Mouse (Mus musculus): ENCODE measurements around the gene Slc6a6. TPM values are rescaled to one million over a fixed set of nuclear protein-coding genes. Genes with fewer than 3 reads are reported as not detected.

Slc6a6 gene
- 60.8 and 72.4 TPM in 2 replicates for polyA plus RNA-seq (2016; fragmentation: Nextera tagmentation; extraction: Ambion mirVana)

DNA sequence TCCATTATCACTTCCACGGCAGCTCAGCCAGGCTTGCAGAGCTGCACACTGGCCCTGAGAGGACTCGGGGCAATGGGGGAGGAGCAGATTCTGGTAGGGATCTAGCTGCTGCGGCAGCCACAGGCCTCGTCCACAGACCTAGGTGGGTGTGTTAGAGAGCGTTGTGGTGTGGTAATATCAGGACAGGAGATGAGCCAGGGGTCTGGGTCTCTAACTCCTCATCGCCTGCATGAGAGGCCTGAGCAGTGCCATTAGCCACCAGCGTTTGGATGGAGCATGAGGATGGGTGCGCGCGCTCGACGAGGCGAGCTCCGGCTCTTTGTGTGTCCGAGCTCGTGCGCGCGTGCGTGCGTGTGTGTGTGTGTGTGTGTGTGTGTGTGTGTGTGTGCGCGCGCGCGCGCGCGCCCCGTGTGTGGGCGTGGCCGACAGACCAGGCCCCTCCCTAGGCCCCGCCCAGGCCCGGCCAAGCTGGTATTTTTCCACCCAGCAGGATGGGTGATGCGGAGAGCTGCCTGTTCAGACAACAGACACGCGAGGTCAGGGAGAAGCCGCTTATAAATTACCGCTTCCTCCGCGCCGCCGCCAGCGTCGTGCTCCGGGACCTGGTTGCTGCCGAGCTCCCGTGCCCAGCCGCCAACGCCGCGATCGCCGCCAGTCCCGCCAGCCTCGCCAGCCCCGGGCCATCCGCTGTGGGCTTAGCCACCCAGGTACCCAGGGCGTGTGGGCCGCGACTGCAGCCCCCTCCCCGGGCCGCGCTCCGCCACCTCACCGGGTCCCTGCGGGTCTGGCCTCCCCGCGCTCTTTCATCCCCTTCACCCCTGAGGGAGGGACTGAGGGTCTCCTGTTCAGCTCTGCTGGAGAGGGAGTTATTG lies at the start of gene Slc6a6:
Slc6a6 (plus strand) TSS at position 452 of the 872 bp plus-strand sequence.
- 1% methylated on average over 67 of the region's 69 CpGs for WGBS
- Histone ChIP-seq H3K9me3 (no peaks in the 10 kb centered on the region), H3K27me3 (replicated peaks) (no peaks in the 10 kb centered on the region), H3K4me3 (peak within 1 kb of the TSS; percentile 93), H3K4me1 (peaks cover 44% of the 10 kb centered on the region), H3K9ac (peak within 1 kb of the TSS; percentile 89), H3K36me3 (no peaks in the 10 kb centered on the region), H3K27ac (peak within 1 kb of the TSS; percentile 88), H3K4me2 (replicated peaks) (peak within 1 kb of the TSS; percentile 81)
- peak; percentile 90 for ATAC-seq (ENCODE audit: low FRiP score, low read depth)

DNA sequence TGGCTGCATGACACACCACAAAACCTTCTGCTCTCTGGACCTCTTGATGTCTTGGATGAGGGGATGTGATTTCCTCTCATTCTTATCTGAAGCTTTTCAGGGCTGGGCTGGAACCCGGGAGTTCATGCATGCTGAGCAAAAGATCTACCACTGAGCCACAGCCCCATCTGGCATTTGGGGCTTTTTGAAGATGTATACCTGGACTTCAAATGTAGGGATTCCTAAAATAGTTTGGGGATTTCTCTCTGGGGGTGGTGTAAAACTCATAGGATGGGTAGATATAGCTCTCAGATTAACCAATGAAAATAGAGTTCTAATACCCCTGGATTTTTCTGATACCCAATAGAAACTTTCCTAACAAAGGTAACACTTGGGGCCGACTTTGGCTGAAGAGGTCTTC lies 49.4 kb upstream of the Slc6a6 start:
- H3K36me3 ChIP-seq = no peaks in the 10 kb centered on the region
- no peaks in the 10 kb centered on the region for H3K4me1 ChIP-seq
- H3K27me3 ChIP-seq (replicated peaks) = no peaks in the 10 kb centered on the region
- no peak overlapping the region for H3K4me2 ChIP-seq (replicated peaks)
- H3K4me3 ChIP-seq = no peak overlapping the region
- WGBS = 78% methylated on average over 2 of the region's 2 CpGs
- H3K9ac ChIP-seq = no peak overlapping the region
- H3K27ac ChIP-seq = no peak overlapping the region
- ATAC-seq (ENCODE audit: low FRiP score, low read depth) = no peak
- H3K9me3 ChIP-seq = no peaks in the 10 kb centered on the region

DNA sequence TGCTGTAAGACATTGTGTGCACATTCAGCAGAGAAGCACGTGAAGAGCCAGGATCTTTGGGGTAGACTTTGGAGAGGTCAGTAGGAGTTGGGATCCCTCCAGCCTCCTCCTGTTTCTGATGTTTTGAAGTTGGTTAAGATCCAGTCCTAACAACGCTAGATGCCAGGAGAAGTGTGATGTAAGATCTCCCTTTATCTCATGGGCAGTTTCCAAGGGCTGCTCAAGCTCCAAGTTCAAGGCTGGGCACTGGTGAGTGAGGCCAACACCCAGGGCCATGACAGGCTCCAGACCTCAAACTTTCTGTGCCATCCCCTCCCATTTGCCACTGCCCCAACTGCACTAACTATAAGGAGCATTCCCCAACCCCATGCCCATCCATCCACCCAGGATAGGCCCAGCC lies 49.0 kb upstream of the Slc6a6 start:
- no peaks in the 10 kb centered on the region for H3K4me1 ChIP-seq
- H3K4me3 ChIP-seq = no peak overlapping the region
- ATAC-seq (ENCODE audit: low FRiP score, low read depth) = no peak
- WGBS = 89% methylated on average over 2 of the region's 2 CpGs
- H3K36me3 ChIP-seq = no peaks in the 10 kb centered on the region
- H3K27ac ChIP-seq = no peak overlapping the region
- H3K27me3 ChIP-seq (replicated peaks) = no peaks in the 10 kb centered on the region
- no peak overlapping the region for H3K9ac ChIP-seq
- H3K9me3 ChIP-seq = no peaks in the 10 kb centered on the region
- H3K4me2 ChIP-seq (replicated peaks) = no peak overlapping the region

DNA sequence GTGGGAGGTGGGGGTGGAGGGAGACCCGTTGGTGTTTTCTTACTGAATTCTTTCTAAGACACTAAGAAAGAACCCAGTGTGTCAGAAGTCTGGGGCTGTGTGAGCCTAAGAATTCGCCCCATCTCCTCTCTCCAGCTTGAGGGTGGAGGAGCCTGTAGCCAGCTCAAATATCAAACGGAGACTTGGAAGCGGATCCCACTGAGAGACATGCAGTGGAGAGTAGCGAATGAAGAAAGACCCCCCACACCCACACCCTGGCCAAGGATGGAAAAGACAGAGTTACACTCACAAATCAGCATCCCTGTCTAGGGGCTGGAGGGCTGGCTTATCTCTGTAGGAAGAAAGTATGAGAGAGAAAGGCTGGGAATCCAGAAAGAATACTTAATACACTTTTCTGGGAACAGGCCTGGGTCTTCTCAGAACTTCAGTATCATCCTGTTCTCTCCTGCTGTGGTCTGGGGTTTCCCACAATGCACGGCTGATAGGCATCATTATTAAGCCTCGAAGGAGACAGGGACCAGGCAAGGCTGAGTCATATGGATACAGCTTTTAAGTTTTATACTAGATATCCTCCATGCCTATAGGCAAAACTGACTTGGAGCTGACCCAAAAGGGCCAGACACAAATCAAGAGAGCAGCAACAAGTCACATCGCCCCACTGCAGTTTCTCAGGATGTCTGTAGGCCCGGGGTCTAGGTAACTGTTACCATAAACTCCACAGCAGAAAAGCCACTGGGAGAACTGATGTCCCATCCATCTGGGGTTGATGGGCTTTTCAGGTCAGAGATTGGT lies 45.5 kb upstream of the Slc6a6 start:
- no peak overlapping the region for H3K4me2 ChIP-seq (replicated peaks)
- H3K27ac ChIP-seq = no peak overlapping the region
- H3K36me3 ChIP-seq = no peaks in the 10 kb centered on the region
- no peak for ATAC-seq (ENCODE audit: low FRiP score, low read depth)
- WGBS = 38% methylated on average over 9 of the region's 9 CpGs
- no peaks in the 10 kb centered on the region for H3K27me3 ChIP-seq (replicated peaks)
- H3K9ac ChIP-seq = no peak overlapping the region
- H3K9me3 ChIP-seq = no peaks in the 10 kb centered on the region
- no peak overlapping the region for H3K4me3 ChIP-seq
- no peaks in the 10 kb centered on the region for H3K4me1 ChIP-seq

DNA sequence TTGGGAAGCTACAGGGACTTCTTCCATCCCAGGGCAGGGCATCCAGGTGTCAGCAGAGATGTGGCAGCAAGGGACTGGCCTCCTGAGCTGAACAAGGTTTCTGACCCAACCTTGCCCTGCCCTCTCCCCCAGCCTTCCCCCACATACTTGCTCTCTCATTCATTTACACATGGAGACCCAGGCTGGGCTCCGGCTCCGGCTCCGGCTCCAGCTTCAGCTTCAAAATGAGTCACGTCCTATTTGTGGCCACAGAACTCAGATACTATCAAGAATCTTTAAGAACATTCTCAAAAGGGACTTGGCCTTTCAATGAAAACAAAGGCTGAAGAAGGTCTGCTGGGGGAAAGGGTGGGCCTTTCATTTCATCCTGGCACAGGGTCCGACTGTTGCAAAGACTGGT lies 40.8 kb upstream of the Slc6a6 start:
- Histone ChIP-seq H3K4me1 (no peaks in the 10 kb centered on the region), H3K9ac (no peak overlapping the region), H3K27ac (no peak overlapping the region), H3K9me3 (no peaks in the 10 kb centered on the region), H3K4me3 (no peak overlapping the region), H3K4me2 (replicated peaks) (no peak overlapping the region), H3K27me3 (replicated peaks) (no peaks in the 10 kb centered on the region), H3K36me3 (no peaks in the 10 kb centered on the region)
- ATAC-seq (ENCODE audit: low FRiP score, low read depth) = no peak
- WGBS = 88% methylated on average over 5 of the region's 5 CpGs

DNA sequence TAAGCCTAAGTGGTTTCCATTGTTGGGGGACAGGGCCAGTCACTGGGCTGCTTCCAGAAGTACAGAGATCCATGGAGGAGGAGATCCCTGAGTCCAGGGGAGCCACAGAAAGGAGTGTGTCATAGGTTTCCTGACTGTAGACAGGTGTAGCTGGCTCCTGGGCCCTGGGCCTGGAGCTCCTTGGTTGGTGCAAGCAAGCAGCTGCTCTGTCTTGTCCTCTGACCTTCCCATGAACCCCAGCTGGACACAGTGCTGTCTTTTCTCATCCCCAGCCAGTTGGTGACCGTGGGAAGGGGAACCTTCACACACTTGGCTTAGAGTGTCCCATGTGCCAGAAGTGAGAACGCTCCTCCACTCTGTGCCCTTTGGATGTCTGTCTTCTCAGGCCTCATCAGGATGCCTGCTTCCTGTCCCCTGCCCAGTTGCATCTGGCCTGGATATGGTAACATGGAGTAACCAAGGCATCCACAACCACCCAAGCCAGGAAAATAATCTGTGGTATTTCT lies 40.4 kb upstream of the Slc6a6 start:
- no peak overlapping the region for H3K9ac ChIP-seq
- no peak overlapping the region for H3K4me3 ChIP-seq
- ATAC-seq (ENCODE audit: low FRiP score, low read depth) = no peak
- H3K9me3 ChIP-seq = no peaks in the 10 kb centered on the region
- H3K27ac ChIP-seq = no peak overlapping the region
- H3K4me2 ChIP-seq (replicated peaks) = no peak overlapping the region
- no peaks in the 10 kb centered on the region; the same call in 1 of the 2 replicates for H3K27me3 ChIP-seq (replicated peaks)
- H3K36me3 ChIP-seq = no peaks in the 10 kb centered on the region
- no peaks in the 10 kb centered on the region for H3K4me1 ChIP-seq
- 91% methylated on average over 2 of the region's 2 CpGs for WGBS

DNA sequence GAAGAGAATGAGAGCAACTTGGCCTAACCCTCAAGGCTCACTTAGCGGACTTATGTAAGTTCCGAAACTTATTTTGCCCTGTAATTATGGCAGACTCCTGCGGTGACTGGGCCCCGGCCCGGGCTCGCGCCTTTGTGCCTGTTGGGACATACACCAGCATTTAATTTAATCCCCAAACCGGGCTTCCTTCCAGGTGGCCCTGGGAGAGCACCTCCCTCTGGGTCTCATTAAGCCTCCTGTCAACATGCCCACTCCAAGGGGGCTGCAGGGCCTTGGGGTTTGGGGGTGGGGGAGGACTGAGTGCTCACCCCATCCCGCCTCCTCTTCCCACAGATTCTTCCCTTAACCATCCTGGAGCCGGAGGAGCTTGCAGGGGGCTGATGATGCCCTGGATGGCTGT lies 37.8 kb upstream of the Slc6a6 start:
- 77% methylated on average over 10 of the region's 10 CpGs for WGBS
- no peaks in the 10 kb centered on the region for H3K36me3 ChIP-seq
- no peaks in the 10 kb centered on the region; the same call in 1 of the 2 replicates for H3K27me3 ChIP-seq (replicated peaks)
- H3K4me3 ChIP-seq = no peak overlapping the region
- no peak overlapping the region for H3K4me2 ChIP-seq (replicated peaks)
- ATAC-seq (ENCODE audit: low FRiP score, low read depth) = no peak
- H3K9ac ChIP-seq = no peak overlapping the region
- no peaks in the 10 kb centered on the region for H3K9me3 ChIP-seq
- no peak overlapping the region for H3K27ac ChIP-seq
- no peaks in the 10 kb centered on the region for H3K4me1 ChIP-seq

DNA sequence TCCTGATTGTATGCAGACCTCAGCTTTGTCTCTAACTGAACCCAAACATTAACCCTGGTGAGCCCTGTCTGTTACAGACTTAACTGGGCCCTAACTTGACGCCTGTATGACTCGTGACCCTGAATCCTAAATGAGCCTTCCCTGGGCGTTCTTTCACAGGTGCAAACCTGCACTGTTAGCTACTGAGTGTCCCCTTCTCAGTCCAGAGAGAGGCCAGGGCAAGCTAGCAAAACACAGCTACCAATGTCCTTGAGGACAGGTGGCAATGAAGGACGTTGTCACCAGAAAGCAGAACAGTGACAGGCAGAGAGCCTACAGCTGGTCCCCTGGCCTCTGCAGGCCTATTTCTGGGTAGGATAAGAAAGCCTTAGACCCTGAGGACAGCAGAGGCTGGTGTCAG lies 37.0 kb upstream of the Slc6a6 start:
- Histone ChIP-seq H3K4me3 (no peak overlapping the region), H3K36me3 (no peaks in the 10 kb centered on the region), H3K4me1 (no peaks in the 10 kb centered on the region), H3K9ac (no peak overlapping the region), H3K9me3 (no peaks in the 10 kb centered on the region), H3K4me2 (replicated peaks) (no peak overlapping the region), H3K27ac (no peak overlapping the region), H3K27me3 (replicated peaks) (no peaks in the 10 kb centered on the region; the same call in 1 of the 2 replicates)
- WGBS = 76% methylated on average over 4 of the region's 4 CpGs
- ATAC-seq (ENCODE audit: low FRiP score, low read depth) = no peak

DNA sequence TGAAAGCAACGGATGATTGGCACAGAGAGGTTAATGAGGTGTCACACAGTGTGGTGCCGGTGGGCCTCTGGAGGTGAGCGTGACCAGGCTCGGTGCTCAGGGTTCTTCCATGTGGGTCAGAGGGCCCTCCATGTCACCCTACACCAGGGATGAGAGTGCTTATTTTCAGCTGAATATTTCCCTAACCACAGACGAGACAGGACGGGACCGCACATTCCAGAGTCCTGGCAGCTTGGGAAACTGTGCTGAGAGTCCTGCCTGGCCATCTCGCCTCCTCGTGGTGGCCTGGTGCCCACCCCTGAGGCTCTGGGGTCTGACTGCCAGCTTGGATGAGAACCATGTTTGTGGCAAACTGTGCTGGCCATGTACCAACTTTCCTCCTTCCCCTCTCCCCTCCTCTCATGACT lies 36.5 kb upstream of the Slc6a6 start:
- WGBS = 83% methylated on average over 9 of the region's 9 CpGs
- H3K36me3 ChIP-seq = no peaks in the 10 kb centered on the region
- no peak overlapping the region for H3K4me2 ChIP-seq (replicated peaks)
- ATAC-seq (ENCODE audit: low FRiP score, low read depth) = no peak
- no peaks in the 10 kb centered on the region for H3K9me3 ChIP-seq
- no peaks in the 10 kb centered on the region for H3K4me1 ChIP-seq
- H3K9ac ChIP-seq = no peak overlapping the region
- H3K27ac ChIP-seq = no peak overlapping the region
- no peaks in the 10 kb centered on the region; the same call in 1 of the 2 replicates for H3K27me3 ChIP-seq (replicated peaks)
- no peak overlapping the region for H3K4me3 ChIP-seq

DNA sequence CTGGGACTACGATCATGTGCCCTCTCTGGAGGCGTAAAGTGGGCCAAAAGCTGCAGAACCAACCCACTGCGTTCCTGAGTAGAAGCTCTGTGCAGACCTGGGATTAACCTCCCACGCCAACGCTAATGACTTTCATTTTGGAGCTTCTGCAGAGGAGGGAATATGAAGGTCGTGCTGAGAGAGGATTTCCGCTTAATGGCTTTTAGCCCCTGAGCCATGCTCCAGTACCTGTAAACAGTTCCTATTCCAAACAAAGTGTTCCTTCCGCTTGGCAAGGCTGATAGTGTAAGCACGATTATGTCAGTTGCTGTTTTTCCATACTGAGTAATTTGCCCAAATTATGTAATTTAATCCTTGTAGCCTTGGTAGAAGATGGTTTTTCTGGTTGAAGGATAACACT lies 33.6 kb upstream of the Slc6a6 start:
- Histone ChIP-seq H3K27ac (no peak overlapping the region), H3K4me3 (no peak overlapping the region), H3K4me1 (no peaks in the 10 kb centered on the region), H3K27me3 (replicated peaks) (no peaks in the 10 kb centered on the region; the same call in 1 of the 2 replicates), H3K9ac (no peak overlapping the region), H3K36me3 (no peaks in the 10 kb centered on the region), H3K4me2 (replicated peaks) (no peak overlapping the region), H3K9me3 (no peaks in the 10 kb centered on the region)
- 84% methylated on average over 9 of the region's 9 CpGs for WGBS
- no peak for ATAC-seq (ENCODE audit: low FRiP score, low read depth)

DNA sequence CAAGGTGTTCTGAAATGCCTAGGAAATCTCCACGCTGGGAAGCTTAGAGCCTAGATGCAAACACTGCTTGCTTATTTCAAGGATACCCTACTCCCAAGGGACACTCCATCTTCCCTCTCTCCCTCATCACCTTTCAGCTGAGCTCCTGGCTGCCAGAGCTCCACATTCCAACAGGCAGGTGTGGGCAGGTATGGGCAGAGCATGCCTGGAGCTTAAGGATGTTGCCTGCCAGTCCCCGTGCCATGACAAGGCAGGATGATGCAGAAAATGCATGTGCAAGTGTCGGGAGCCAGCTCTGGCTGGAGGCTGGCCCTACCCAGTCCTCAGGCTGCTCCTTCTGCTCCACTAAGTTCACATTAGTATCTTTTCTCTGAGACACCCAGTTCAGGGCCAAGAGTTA lies 31.6 kb upstream of the Slc6a6 start:
- 83% methylated on average over 3 of the region's 3 CpGs for WGBS
- ATAC-seq (ENCODE audit: low FRiP score, low read depth) = no peak
- no peaks in the 10 kb centered on the region for H3K36me3 ChIP-seq

DNA sequence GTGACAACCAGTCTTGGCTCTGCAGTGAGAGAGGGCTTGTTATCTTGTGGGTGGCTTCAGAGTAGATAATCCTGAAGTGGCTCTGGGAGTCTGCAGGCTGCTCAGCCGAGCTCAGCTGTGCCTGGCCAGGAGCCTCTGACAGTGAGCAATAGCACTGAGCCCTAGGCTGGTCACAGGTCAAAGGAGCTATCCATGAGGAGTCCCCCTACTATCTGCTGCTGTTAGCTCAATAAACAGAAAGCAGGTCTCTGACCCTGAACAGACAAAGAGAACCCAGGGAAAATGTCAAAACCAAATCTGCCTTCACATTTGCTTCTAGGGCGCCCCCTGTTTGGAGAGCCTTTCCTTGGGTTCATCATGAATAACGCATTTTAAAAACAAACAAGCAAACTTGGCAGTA lies 28.6 kb upstream of the Slc6a6 start:
- H3K4me3 ChIP-seq = no peak overlapping the region
- H3K9me3 ChIP-seq = no peaks in the 10 kb centered on the region
- H3K9ac ChIP-seq = no peak overlapping the region
- H3K27me3 ChIP-seq (replicated peaks) = no peaks in the 10 kb centered on the region
- no peak for ATAC-seq (ENCODE audit: low FRiP score, low read depth)
- H3K36me3 ChIP-seq = no peaks in the 10 kb centered on the region
- peaks cover 3% of the 10 kb centered on the region; the same call in 1 of the 2 replicates for H3K4me1 ChIP-seq
- 53% methylated on average over 3 of the region's 3 CpGs for WGBS
- no peak overlapping the region for H3K4me2 ChIP-seq (replicated peaks)
- no peak overlapping the region for H3K27ac ChIP-seq

More for the DNA sequence above, 31.6 kb upstream of the Slc6a6 start:
- Histone ChIP-seq H3K9ac (no peak overlapping the region), H3K27ac (no peak overlapping the region), H3K4me1 (no peaks in the 10 kb centered on the region), H3K4me3 (no peak overlapping the region), H3K4me2 (replicated peaks) (no peak overlapping the region), H3K9me3 (no peaks in the 10 kb centered on the region), H3K27me3 (replicated peaks) (no peaks in the 10 kb centered on the region; the same call in 1 of the 2 replicates)

All from neural tube, embryonic 12.5 days (tissue).